Mouse (Mus musculus) monocyte, adult 5-6 weeks (primary cell): Measurements from ENCODE around the gene Etfb. TPM values are rescaled to one million over a fixed set of nuclear protein-coding genes. Genes with fewer than 3 reads are reported as not detected.

Experiments used
- ATAC-seq: fragments of 153-309, 156-312 bp; replicated peaks from 2 replicates; pipeline ENCODE4 v1.8.0; 2017; ENCODE audit warnings: mild to moderate bottlenecking; ENCODE audit not compliant: low TSS enrichment, insufficient number of reproducible peaks, severe bottlenecking, poor library complexity, low FRiP score
- total RNA-seq: library from RNA; stranded (forward); fragments of 200-1000, 200-491, 200-594 nt; gene quantifications from 3 replicates; pipeline ENCODE4 v1.2.3, GENCODE M21; 2017

Gene Etfb
- total RNA-seq, 1 experiment from 2014 or later, result 222 TPM

DNA sequence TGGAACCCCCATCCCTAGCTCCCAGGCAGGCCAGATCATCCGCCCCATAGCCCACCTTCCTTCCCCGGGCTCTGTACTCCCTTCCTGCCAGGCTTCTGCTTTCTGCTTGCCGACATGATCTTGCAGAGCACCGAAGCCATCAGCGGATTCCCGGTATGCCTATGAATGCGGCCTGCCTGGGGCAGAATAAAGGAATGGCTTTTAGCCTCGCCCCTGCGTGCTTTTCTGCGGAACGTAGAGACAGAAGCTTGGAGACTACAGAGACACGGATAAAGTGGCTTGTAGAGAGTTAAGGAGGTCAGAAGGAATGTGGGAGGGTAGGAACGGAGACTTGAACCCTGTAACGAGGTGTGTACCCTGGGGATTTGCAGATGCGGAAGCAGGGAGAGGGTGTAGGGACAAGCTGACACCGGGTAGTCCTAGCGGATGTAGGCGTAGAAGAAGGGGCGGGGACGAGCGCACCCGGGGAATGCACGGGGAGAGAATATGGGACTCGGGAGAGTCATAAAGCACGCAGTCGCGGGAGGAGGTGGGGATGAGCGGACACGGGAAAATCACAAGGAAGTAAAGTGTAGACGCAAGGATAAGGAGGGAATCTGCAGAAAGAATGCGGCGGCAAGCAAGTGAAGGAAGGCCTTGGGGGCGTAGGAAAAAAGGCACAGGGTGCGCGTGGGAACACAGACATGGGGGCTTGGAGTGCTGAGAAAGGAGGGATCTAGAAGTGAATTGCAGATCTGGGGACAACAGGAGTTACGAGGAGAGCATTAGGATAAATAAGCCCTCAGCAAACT is 562 bp upstream of the Etfb start:
- ATAC-seq, result peak; percentile 59

DNA sequence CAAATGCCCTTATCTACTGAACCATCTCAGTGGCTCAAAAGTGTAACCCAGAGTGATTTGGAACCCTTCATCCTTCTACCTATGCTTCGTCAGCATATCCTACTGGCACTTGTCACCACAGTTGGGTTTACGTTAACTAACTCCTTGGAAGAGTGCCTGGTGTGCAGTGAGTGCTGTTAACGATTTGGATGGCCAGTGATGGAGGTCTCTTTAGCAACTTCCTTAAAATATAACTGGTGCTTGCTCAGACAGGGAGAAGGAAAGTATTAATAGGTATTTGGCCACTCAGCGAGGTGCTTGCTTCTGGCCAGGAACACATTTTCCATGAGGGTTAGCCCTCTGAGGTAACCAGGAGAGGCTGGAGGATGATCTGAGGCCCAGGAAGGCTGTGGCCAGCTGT is 3.9 kb downstream of the Etfb start:
- ATAC-seq, result no peak

DNA sequence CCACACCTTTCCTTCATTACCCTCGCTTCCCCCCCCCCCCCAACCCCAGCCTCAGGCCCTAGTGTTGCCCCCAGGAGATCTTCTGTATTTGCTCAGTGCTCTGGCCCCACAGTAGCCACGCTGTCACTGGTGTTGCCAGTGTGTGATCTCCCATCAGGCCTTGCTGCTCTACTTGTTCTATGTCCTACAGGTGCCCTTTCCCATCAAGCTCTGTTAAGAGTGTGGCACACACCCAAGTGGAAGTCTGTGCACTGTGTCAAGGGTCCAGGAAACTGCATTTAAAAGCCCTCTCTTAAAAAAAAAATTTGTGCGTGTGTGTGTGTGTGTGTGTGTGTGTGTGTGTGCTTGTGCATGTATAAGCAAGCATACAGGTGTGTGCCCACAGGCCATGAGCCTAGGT is 4.4 kb downstream of the Etfb start:
- ATAC-seq, result no peak

DNA sequence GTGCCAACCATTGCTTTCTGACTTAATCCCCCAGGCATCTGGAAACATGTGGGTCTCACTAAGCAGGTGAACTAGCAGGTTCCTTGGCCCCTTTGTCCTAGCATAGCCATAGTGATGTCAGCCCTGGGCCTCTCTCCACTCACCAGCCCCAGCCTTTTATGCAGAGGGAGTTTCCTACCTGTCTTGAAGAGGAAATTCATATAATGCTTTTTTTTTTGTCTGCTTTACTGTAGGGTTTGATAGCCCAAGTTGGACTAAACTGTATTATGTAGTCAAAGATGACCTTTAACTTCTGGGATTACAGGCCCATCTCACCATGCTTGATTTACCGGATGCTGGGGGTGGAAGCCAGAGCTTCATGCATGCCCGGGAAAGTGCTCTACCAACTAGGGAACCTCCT is 5.9 kb downstream of the Etfb start:
- ATAC-seq, result no peak

DNA sequence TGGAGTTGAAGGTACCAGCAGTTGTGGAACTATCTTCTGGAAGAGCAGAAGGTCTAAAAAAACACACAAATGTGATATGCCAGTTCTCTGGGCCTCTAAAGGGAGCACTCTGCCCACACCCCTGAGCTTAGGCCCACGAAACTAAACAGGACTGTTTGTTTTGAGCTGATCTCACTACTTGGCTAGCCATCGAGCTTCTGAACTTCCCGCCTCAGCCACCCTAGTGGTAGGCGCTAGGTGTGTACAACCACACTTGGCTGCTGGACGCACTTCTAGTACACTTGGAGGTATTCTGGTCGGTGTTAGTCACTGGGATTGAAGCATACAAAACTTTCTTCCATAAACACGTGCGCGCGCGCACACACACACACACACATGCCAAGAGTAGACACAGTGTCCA is 7.8 kb downstream of the Etfb start:
- no peak for ATAC-seq

DNA sequence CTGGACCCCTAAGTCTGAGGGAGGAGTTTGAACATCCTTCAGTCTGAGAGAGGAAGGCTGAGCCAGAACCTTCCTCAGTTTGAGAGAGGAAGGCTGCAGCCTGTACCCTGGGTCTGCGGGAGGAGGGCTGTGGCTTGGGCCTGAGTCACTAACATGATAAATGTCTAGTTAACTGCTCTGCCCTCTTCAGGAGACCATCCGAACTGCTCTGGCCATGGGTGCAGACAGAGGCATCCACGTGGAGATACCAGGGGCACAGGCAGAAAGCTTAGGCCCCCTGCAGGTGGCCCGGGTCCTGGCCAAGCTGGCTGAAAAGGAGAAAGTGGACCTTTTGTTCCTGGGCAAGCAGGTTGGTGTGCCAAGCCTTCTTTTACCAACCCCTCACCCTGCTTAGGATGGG is 8.7 kb downstream of the Etfb start:
- ATAC-seq, result peak; percentile 44

DNA sequence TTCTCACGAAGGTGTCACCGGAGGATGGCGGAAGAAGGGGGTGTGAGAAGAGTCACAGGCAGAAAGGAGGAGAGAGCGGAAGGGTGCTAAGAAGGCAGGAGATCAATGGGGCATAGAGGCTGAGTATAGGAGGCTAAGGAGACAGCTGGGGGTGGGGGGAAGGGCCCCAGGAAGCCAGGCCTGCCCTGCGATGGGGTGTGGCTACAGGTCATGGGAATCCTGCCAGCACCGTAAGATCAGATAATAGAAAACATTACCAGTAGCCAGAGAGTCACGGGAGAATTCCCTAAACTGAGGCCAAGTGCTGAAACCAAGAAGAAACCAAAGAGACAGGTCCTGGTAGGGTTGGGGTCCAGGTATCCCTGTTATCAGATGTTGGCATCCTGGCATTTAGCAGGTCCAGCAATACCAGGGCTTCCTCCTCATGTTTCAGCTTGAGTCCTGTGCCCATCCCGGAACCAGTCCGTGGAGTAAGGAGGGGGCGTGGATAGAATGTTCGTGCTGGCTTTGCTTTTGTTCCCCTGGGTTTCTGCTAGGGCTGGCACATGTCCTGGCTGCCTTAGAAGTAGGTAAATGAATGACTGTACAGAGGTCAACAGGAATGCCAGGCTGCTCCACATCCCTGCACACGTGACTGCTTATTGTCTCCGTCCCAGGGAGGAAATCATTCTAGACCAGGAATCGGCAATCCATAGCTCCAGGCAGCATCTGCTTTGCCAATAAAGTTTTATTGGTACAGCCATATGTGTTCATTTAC is 9.9 kb downstream of the Etfb start:
- ATAC-seq, result no peak

DNA sequence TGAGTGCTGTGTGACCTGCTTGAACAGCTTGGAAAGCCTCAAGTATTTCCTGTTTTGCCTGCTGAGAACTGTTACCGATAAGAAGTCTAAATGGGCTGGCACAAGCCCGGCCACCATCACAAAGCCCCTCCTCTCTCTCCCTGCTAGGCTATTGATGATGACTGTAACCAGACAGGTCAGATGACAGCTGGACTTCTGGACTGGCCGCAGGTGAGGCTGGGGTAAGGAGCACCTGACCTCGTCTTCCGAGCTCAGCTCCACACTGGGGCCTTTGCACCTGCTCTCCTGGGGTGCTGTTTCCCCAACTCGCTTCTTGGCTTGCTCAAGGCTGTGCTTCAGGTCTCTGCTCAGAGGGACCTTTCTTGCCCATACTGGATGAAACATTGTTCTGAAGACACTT is 10.5 kb downstream of the Etfb start:
- no peak for ATAC-seq

DNA sequence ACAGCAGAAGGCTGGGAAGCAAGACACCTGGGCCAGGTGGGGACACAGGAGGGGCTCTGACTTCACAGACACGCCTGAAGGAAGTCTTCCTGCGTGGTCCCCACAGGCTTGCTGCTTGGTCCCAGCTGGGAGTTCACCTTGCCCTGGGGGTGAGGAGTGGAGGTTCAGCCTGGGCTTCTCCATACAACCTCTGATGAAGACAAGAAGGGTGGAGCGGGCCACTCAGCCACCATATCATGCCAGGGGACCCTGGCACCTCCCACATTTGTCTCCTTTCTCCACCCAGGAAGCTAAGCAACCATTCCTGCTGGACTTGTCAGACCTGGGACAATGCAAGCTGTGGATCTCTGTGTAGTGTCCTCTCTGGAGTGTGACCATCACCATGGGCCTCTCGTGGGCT is 19.0 kb downstream of the Etfb start, which contains the start of gene Vsig10l:
Gene Vsig10l (plus strand): TSS at position 301 of the 400 bp plus-strand sequence.
- no peak for ATAC-seq

DNA sequence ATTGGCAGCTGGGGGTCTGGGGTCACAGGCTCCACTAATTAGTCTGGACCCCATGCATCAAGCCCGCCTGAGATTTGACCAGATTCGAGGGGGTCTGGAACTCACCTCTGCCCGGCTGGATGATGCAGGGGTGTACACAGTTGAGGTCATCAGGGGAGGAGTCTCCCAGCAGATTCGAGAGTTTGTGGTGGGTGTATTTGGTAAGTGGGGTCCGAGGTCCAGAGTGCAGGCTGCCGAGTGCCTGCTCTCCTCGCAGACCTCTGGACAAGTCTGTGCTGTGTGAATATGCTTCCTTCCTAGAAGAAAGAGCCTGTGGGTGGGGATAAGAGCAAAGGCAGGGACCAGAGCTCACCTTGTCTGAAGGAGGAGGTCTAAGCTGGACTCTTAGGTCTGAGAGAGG is 20.1 kb downstream of the Etfb start:
- ATAC-seq, result no peak

DNA sequence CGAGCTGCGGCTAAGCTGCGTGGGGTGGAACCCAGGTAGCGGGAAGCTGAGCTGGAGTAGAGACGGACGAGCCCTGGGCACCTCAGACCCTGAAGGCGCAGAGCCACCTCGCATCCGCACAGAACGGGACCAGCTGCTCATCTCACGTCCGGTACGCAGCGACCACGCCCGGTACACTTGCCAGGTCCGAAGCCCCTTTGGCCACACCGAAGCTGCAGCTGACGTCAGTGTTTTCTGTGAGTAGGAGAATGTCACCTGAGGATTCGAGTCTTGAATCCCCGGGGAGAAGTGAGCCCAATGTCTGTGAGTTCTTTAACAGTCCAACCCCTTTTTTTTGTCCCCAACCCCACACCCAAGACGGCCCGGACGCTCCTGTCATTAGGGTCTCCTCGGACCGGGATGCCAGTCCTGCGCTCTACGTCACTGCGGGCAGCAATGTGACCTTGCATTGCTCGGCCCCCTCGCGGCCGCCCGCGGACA is 21.0 kb downstream of the Etfb start:
- no peak for ATAC-seq

DNA sequence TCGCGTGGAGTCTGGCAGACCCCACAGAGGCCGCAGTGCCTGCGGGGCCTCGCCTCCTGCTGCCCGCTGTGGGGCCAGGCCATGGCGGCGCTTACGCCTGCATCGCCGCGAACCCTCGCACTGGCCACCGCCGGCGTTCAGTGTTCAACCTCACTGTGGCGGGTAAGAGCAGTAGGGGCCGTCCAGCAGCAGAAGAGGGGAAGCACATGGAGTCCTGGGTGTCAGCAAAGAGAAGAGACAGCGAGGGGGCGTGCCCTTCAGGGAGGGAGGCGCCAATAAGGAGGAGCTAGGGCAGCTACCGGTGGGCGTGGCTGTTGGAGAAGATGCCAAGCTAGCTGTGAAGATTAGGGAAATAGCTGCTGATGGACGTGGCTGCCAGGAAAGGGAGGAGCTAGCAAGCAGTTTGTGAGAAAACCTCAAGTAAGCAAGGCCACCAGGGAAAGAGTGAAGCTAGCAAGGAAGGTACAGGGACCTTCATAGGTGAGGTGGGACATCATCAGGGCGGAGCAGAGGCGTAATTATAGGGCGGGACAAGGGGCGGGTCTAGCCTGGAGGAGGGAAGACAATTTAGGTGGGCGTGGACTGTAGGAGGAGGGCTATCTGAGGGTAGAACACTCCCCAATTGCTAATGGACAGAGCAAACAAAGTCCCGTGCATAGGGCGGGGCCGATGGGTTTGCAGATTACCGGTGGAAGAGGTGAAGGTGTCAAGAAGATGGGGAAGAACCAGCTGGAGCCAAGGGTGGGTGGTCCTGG is 21.6 kb downstream of the Etfb start:
- ATAC-seq, result peak; percentile 89

DNA sequence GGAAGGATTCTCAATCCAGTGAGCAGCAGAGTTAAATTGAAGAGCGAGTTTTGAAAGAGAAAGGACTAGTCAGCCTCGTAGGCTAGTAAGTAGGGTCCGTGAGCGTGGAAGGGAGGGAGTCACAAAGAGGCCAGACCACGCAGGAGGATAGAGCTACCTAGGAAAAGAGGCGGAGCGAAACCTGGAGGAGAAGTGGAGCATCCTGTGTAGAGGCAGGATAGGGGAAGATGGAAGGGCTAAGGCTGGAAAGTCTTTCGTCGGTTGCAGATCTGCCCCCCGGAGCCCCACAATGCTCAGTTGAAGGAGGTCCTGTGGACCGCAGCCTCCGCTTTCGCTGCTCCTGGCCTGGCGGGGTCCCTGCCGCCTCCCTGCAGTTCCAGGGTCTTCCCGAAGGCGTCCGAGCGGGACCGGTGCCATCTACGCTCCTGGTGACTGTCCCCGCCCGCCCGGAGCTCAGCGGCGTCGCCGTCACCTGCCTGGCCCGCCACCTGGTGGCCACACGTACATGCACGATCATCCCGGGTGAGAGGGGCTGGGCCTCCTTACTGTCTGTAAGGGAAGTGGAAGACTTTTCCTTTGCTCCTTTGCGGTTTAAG is 22.3 kb downstream of the Etfb start:
- peak; percentile 30; the same call in 1 of the 2 replicates for ATAC-seq

DNA sequence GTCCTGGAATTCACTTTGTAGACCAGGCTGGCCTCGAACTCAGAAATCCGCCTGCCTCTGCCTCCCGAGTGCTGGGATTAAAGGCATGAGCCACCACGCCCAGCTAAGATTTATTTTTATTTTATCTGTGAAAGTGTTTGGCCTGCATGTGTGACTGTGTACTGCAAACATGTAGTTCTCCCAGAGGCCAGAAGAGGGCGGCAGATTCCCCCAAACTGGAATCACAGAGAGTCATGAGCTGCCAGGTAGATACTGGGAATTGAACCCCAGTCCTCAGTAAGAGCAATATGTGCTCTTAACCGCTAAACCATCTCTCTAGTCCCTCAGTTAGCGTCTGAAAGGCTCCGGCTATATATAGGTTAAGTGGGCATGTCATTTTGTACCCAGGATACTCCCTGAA is 26.5 kb downstream of the Etfb start:
- ATAC-seq, result no peak

DNA sequence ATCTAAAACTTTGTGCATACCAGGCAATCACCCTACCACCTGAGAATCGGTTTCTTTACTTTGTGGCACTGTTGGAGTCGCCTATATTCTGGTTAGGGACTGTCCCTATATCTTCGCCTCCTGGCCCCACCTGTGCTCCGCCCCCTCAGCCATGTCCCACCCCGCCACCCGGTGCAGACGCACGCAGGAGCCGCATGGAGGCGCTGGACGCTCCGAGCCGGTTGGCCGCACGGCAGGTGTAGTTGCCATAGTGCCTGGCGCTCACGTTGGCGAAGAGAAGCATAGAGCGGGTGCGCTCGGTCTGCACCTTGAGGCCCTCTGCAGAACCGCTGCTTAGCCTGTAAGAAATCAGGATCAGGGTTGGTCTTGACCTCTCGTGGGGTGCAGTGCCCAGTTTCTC is 31.8 kb downstream of the Etfb start:
- no peak for ATAC-seq

DNA sequence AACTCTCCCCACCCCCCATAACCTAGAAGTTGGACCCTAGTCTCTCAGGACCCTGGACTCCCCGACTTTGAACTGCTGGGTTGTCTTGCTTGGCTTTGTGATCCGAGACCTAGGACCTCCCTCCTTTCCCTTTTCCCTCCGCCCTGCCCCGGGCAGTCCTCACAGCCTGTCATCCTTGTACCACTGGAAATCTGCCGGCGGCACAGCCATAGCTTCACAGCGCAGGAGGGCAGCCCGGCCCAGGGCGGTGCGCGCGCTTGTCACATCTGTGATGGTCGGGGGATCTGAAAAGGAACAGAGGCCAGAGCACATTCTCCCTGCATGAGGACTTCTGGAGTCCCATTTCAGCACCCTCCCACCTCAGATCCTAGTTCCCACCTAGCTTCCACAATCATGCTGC is 32.5 kb downstream of the Etfb start:
- no peak for ATAC-seq

DNA sequence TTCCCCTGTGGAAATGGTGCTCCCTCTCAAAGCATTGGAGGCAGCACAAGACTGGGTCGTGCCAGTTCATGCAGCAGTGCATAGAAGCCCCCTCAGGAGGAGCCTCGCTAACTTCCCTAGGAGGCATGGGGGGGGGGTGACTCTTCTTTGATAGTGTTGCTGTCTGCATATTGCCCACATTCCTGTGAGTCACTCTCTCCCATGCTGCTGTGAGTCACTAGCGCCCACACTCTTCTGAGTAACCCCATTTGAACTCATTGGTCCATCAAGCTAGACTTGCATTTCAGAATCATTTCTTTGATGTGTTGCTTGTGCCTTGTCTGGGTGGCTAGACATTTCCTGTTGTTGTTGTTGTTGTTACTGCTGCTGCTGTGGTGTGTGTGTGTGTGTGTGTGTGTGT is 37.3 kb downstream of the Etfb start:
- ATAC-seq, result no peak

DNA sequence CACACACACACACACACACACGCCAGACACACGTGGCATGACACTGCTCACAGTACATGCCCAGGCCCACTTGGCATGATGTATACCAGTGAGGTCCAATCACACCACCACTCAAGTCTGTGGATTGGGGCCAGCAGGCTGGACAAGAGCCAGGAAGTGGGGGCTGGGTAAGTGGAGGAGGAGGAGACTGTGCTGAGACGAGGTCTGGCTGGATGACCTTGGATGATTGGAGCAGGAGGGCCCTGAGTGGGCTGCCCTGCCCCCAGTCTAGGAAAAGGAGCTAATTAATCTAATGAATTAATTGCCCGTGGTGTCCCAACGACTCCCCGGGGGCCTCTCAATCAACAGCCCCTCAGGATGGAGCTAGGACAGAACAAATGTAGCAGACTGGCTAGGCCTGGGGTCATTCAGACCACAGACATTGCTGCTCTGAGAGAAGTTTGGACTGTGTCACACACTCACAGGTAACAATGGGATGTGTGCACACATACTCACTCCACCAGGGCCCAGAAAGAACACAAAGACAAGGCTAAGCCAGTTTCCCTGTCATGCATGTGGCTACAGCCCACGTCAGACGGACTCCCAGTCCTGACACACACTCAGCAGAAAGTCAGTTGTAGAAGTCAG is 38.3 kb downstream of the Etfb start:
- ATAC-seq, result no peak

DNA sequence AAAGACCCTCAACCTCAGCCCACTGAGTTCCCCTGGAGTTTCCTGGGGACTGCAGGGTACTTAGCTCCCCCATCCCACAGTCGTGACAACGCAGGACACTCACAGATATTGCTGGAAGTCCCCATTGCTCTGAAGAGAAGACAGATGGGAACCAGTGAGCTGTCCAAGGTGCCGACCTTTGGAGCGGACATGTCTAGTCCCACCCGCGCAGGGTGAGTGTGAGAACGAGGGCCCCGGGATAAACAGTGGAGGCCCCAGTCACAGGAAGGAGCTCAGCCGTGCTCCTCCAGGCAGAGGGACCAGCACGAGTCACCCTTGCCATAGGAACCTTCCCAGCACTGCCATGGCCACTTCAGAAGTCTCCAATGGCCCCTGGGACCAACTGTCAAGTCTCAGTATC is 39.4 kb downstream of the Etfb start:
- no peak for ATAC-seq
